Mouse (Mus musculus): ENCODE data around the gene Kirrel3. TPM values are rescaled to one million over a fixed set of nuclear protein-coding genes. Genes with fewer than 3 reads are reported as not detected.

Kirrel3 gene
- polyA plus RNA-seq, 1 experiment from 2014 or later: 0.60 TPM

- no peak overlapping the region for H3K4me3 ChIP-seq (ENCODE audit: low read depth, low read length)
- no peaks in the 10 kb centered on the region for H3K4me1 ChIP-seq (replicated peaks; ENCODE audit: control insufficient read depth, insufficient read depth, low read length)
- no peaks in the 10 kb centered on the region for H3K36me3 ChIP-seq (ENCODE audit: control insufficient read depth, insufficient read depth)
- H3K27me3 ChIP-seq (replicated peaks; ENCODE audit: control insufficient read depth, insufficient read depth, low read length): no peaks in the 10 kb centered on the region
- no peak overlapping the region for H3K9ac ChIP-seq (ENCODE audit: low read depth, low read length)
- no peaks in the 10 kb centered on the region for H3K9me3 ChIP-seq (ENCODE audit: control insufficient read depth)
- 53% methylated on average over 4 of the region's 4 CpGs for WGBS
- TF ChIP-seq CTCF (IDR thresholded peaks at IDR 0.05; ENCODE audit: low read depth): no peak
- no peak for ATAC-seq
- H3K4me2 ChIP-seq (replicated peaks; ENCODE audit: low read depth): no peak overlapping the region
- H3K27ac ChIP-seq (ENCODE audit: low read depth, low read length): no peak overlapping the region
Measured at GRCm38 (mm10) chr9:34883122-34883521, 397.4 kb downstream of the Kirrel3 start.

GRCm38 (mm10) chr9:34884325-34884724 is 398.6 kb downstream of the Kirrel3 start:
- 87% methylated on average over 3 of the region's 3 CpGs for WGBS
- H3K9ac ChIP-seq (ENCODE audit: low read depth, low read length): no peak overlapping the region
- ATAC-seq: no peak
- H3K9me3 ChIP-seq (ENCODE audit: control insufficient read depth): no peaks in the 10 kb centered on the region
- H3K27me3 ChIP-seq (replicated peaks; ENCODE audit: control insufficient read depth, insufficient read depth, low read length): no peaks in the 10 kb centered on the region
- no peak for TF ChIP-seq CTCF (IDR thresholded peaks at IDR 0.05; ENCODE audit: low read depth)
- H3K4me3 ChIP-seq (ENCODE audit: low read depth, low read length): no peak overlapping the region
- no peak overlapping the region for H3K4me2 ChIP-seq (replicated peaks; ENCODE audit: low read depth)
- H3K4me1 ChIP-seq (replicated peaks; ENCODE audit: control insufficient read depth, insufficient read depth, low read length): no peaks in the 10 kb centered on the region
- H3K36me3 ChIP-seq (ENCODE audit: control insufficient read depth, insufficient read depth): no peaks in the 10 kb centered on the region
- no peak overlapping the region for H3K27ac ChIP-seq (ENCODE audit: low read depth, low read length)

GRCm38 (mm10) chr9:34884942-34885341 is 399.2 kb downstream of the Kirrel3 start:
- ATAC-seq: no peak
- no peak overlapping the region for H3K27ac ChIP-seq (ENCODE audit: low read depth, low read length)
- H3K36me3 ChIP-seq (ENCODE audit: control insufficient read depth, insufficient read depth): no peaks in the 10 kb centered on the region
- H3K4me2 ChIP-seq (replicated peaks; ENCODE audit: low read depth): no peak overlapping the region
- H3K27me3 ChIP-seq (replicated peaks; ENCODE audit: control insufficient read depth, insufficient read depth, low read length): no peaks in the 10 kb centered on the region
- H3K4me3 ChIP-seq (ENCODE audit: low read depth, low read length): no peak overlapping the region
- H3K9ac ChIP-seq (ENCODE audit: low read depth, low read length): no peak overlapping the region
- TF ChIP-seq CTCF (IDR thresholded peaks at IDR 0.05; ENCODE audit: low read depth): no peak
- no peaks in the 10 kb centered on the region for H3K9me3 ChIP-seq (ENCODE audit: control insufficient read depth)
- no peaks in the 10 kb centered on the region for H3K4me1 ChIP-seq (replicated peaks; ENCODE audit: control insufficient read depth, insufficient read depth, low read length)
- WGBS: 83% methylated on average over 3 of the region's 3 CpGs

GRCm38 (mm10) chr9:34886746-34887145 is 401.1 kb downstream of the Kirrel3 start:
- 42% methylated on average over 5 of the region's 5 CpGs for WGBS
- no peak overlapping the region for H3K4me3 ChIP-seq (ENCODE audit: low read depth, low read length)
- H3K36me3 ChIP-seq (ENCODE audit: control insufficient read depth, insufficient read depth): no peaks in the 10 kb centered on the region
- TF ChIP-seq CTCF (IDR thresholded peaks at IDR 0.05; ENCODE audit: low read depth): no peak
- no peak overlapping the region for H3K27ac ChIP-seq (ENCODE audit: low read depth, low read length)
- H3K27me3 ChIP-seq (replicated peaks; ENCODE audit: control insufficient read depth, insufficient read depth, low read length): no peaks in the 10 kb centered on the region
- H3K9ac ChIP-seq (ENCODE audit: low read depth, low read length): no peak overlapping the region
- ATAC-seq: no peak
- H3K4me1 ChIP-seq (replicated peaks; ENCODE audit: control insufficient read depth, insufficient read depth, low read length): no peaks in the 10 kb centered on the region
- no peak overlapping the region for H3K4me2 ChIP-seq (replicated peaks; ENCODE audit: low read depth)
- H3K9me3 ChIP-seq (ENCODE audit: control insufficient read depth): no peaks in the 10 kb centered on the region

- no peak overlapping the region for H3K9ac ChIP-seq (ENCODE audit: low read depth, low read length)
- no peak for ATAC-seq
- WGBS: 40% methylated on average over 2 of the region's 2 CpGs
Measured at GRCm38 (mm10) chr9:34887196-34887595, 401.5 kb downstream of the Kirrel3 start.

GRCm38 (mm10) chr9:34888298-34888697 is 402.6 kb downstream of the Kirrel3 start:
- Histone ChIP-seq H3K4me2 (replicated peaks; ENCODE audit: low read depth) (no peak overlapping the region), H3K9me3 (ENCODE audit: control insufficient read depth) (no peaks in the 10 kb centered on the region), H3K27me3 (replicated peaks; ENCODE audit: control insufficient read depth, insufficient read depth, low read length) (no peaks in the 10 kb centered on the region), H3K4me1 (replicated peaks; ENCODE audit: control insufficient read depth, insufficient read depth, low read length) (no peaks in the 10 kb centered on the region), H3K36me3 (ENCODE audit: control insufficient read depth, insufficient read depth) (no peaks in the 10 kb centered on the region), H3K4me3 (ENCODE audit: low read depth, low read length) (no peak overlapping the region), H3K9ac (ENCODE audit: low read depth, low read length) (no peak overlapping the region), H3K27ac (ENCODE audit: low read depth, low read length) (no peak overlapping the region)
- ATAC-seq: no peak
- 76% methylated on average over 2 of the region's 2 CpGs for WGBS
- TF ChIP-seq CTCF (IDR thresholded peaks at IDR 0.05; ENCODE audit: low read depth): no peak

More at GRCm38 (mm10) chr9:34887196-34887595, 401.5 kb downstream of the Kirrel3 start:
- H3K36me3 ChIP-seq (ENCODE audit: control insufficient read depth, insufficient read depth): no peaks in the 10 kb centered on the region
- TF ChIP-seq CTCF (IDR thresholded peaks at IDR 0.05; ENCODE audit: low read depth): no peak
- no peaks in the 10 kb centered on the region for H3K9me3 ChIP-seq (ENCODE audit: control insufficient read depth)
- no peaks in the 10 kb centered on the region for H3K4me1 ChIP-seq (replicated peaks; ENCODE audit: control insufficient read depth, insufficient read depth, low read length)
- H3K4me2 ChIP-seq (replicated peaks; ENCODE audit: low read depth): no peak overlapping the region
- H3K27me3 ChIP-seq (replicated peaks; ENCODE audit: control insufficient read depth, insufficient read depth, low read length): no peaks in the 10 kb centered on the region
- no peak overlapping the region for H3K4me3 ChIP-seq (ENCODE audit: low read depth, low read length)
- no peak overlapping the region for H3K27ac ChIP-seq (ENCODE audit: low read depth, low read length)

GRCm38 (mm10) chr9:34901216-34901615 is 415.5 kb downstream of the Kirrel3 start:
- Histone ChIP-seq H3K9ac (ENCODE audit: low read depth, low read length) (no peak overlapping the region), H3K4me3 (ENCODE audit: low read depth, low read length) (no peak overlapping the region), H3K36me3 (ENCODE audit: control insufficient read depth, insufficient read depth) (no peaks in the 10 kb centered on the region), H3K27ac (ENCODE audit: low read depth, low read length) (no peak overlapping the region), H3K4me2 (replicated peaks; ENCODE audit: low read depth) (no peak overlapping the region), H3K27me3 (replicated peaks; ENCODE audit: control insufficient read depth, insufficient read depth, low read length) (no peaks in the 10 kb centered on the region), H3K4me1 (replicated peaks; ENCODE audit: control insufficient read depth, insufficient read depth, low read length) (no peaks in the 10 kb centered on the region), H3K9me3 (ENCODE audit: control insufficient read depth) (no peaks in the 10 kb centered on the region)
- WGBS: 89% methylated on average over 4 of the region's 4 CpGs
- no peak for ATAC-seq
- no peak for TF ChIP-seq CTCF (IDR thresholded peaks at IDR 0.05; ENCODE audit: low read depth)
